Mouse (Mus musculus): ENCODE measurements around the gene Dab1.

- TF ChIP-seq CTCF (IDR thresholded peaks at IDR 0.05; ENCODE audit: low read depth, low read length) (no peak), POLR2A (IDR thresholded peaks at IDR 0.05; ENCODE audit: extremely low read depth, insufficient read depth, low read length) (no peak)
These were observed 707.1 kb downstream of the Dab1 start for GRCm38 (mm10) chr4:104326221-104326620.
